Mouse (Mus musculus) right cerebral cortex, postnatal 14 days (tissue): ENCODE measurements at regions not wholly inside any gene's neighbourhood (a gene's known extent, or its start where the extent isn't known, plus 50 kb on each side); places are given as distances from the start of the nearest gene placed in this dataset.

ENCODE experiments used
- DNase-seq: peaks from one replicate; pipeline ENCODE4 v3.0.0; 2022

DNA sequence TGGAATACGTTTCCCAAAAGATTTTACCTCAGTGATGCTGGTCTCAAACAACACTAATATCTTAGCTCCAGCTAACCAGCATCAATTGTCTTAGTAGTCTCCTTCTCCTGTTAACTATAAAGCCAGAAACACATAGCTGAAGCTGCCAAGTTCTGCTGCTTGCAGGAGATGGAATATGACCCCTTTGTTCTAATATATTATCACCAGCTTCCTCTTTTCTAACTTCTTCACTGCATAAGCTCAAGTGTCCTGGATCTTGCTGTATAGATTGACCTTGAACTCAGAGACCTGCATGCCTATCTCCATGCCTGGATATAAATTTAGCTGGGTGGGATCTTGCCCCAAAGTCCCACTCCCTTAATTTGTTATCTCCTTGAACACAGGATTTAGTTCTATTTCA is 94.8 kb downstream of the Rbm46 start:
- no peak for DNase-seq

DNA sequence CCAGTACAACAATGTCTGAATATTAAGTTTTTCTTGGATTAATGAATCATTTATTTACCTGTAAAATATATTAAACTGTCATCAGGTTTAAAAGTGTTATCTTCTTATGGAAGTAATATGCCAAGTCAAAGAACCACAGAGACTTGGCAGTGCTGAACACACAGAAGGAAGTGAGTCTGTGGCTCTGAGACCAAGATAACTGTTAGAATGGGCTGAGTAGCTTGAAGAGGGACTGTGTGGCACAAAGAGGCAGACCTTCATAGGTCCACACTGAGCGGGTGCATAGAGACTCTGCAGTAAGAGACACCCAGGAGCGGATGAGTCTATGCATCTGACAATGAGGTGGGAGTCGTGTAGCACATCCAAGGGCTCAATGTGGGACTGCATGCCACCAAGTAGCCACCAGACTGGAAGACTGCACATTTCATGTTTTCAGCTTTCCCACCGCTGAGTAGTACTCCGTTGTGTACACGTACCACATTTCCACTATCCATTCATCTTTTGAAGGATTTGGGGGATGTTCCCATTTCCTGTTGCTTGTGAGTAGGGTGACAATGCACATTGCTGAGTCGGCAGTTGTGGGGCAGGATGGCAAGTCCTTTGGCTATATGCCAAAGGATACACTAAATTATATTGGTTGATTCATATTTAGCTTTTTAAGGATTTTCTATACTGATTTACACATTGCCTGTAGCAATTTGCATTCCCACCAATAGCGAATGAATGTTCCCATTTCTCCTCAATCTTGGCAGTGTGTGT is 105.6 kb downstream of the Rbm46 start:
- DNase-seq = no peak

DNA sequence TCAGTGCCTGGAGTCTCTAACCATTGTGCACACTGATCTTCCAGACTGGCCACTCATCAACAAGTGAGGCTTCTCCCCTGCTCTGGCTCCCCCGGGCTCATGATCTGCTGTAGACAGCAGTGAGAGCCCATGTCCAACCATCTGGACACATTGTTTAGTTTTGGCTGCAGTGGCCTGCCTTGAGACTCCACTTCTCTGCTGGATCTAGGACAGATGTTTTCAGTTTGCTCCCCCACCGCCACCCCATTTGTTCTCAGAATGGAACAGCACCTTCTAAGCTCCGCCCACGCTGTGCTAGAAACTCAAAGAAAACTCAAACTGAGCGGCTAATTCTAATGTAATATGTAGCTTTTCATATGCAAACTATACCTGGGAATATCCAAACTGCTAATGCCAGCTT is 108.8 kb downstream of the Rbm46 start:
- no peak for DNase-seq

DNA sequence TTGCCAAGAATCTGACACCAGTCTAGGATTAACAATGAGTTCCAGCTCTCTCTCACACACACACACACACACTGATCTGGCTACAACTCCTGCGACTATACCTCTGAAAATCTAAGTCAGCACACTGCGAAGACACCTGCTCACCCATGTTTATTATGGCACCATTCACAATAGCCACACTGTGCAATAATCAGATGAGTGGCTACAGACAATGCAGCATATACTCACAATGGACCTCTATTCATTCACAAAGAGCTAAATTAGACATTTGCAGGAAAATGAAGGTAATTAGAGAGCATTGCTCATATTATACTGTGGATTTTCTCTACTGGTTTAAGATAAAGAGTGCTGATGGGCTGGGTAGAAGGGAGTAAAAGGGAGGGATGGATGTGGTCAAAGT is 116.3 kb downstream of the Rbm46 start:
- no peak for DNase-seq

DNA sequence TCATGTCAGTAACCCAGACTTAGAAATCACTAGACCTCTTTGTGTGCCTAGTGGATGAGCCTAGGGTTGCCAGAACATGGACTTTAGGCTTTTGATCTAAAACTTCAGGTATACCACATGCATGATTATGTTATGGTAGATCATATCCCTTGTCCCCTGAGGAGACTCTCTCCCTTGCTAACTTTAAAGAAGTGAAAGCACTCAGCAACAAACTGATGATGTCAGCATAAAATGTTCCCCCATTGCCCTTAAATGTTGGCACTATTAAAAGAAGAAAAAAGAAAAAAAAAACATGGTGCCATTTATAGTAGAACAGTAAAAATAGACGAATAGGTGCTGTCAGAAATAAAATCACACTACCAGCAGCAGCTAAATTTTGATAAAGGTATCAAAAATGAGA is 117.3 kb downstream of the Rbm46 start:
- DNase-seq = no peak

DNA sequence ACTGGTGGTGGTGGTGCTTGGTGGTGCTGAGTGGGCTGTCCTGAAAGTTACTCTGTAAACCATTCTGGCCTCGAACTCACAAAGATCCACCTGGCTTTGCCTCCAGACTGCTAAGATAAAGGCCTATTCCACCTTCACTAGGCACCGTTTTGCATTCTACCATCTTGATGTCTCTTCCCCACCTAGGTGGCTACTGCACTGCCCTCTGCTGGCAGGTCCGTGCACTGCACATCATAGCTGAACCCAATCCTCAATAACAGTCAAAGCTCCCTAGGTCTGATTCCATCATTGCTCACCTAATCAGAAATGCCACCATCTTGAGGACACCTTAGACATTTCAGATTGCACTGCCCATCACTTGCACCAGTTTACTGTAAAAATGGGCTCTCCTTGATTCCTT is 150.7 kb downstream of the Rbm46 start:
- DNase-seq = peak; percentile 45

DNA sequence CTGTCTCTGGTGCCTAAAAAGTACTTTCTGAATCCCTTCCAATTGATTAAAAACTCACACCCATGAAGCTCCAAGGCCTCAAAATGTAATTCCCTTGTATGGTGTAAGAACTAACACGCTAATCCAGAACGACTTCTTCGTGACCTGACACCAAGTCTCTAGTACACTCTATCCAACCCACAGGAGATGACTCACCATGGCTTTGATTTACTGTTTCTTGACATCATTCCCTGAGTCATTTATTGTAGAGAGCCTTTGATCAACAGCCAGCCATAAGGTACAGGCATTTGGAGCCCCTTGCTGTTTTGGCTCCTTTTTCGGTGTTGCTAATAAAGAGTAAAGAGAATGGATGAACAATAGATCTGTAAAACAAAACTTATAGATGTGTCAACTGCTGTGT is 159.7 kb upstream of the Npy2r start:
- no peak for DNase-seq

DNA sequence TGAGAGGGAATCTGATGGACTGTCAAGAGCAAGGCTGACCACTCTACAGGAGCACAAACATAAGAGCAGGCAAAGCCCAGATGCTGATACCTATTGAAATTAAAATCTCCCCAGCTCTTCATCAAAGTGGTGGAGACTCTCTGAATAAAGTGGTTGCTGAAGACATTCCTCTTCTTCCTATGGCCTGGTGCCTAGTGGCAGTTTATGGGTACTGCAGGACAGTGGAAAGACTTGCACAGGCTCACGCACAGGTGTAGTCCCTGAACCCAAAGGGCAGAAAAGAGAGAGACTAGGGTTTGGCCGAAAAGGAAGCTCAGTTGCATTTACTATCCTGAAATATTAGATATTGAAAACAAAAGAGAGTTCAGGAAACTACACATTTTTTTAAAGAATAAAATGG is 144.2 kb upstream of the Npy2r start:
- DNase-seq = no peak

DNA sequence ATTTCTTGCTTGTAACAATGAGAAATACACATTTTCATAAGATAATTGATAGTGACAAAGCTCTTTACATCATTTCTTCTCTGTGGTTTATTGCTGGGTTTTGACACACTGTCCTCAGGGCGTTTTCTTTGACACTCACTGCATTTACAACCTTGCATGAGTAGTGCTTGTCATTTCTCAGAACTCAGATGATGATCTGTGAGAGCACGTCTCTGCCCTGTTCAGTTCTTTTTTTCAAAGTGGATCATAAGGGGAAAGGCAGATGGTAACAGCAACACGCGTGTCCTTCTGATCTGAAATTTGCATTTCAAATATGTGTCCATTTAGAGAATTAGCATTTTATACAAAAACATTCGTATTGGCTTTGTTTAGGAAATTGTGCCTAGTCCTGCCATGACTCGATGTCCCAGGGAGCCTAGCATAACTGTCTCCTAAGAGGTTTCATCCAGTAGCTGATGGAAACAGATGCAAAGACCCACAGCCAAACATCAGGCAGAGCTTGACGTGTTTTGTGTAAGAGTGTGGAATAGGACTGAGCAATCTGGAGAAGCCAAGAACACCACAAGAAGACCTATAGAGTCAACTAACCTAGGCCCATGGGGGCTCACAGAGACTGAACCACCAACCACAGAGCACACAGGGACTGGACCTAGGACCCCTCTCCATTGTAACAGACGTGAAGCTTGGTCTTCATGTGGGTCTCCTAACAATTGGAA is 108.4 kb upstream of the Npy2r start:
- no peak for DNase-seq

DNA sequence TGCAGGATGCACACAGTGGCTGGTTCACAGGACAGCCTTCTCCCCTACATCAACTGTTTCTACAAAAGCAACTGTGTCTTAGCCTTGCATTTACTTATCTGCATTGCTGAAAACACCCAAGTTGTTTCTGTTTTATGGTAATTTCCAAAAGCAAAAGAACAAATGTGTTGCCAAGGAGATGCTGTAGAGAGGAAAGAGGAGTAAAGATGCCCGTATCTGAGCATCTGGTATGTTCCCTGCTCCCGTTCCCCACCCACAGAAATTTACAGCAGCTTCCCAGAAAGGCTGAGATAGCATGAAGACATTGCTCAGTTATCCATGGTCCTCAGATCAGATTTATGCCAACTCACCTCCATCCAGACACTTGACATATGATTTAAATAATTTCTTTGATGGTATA is 104.5 kb upstream of the Npy2r start:
- no peak for DNase-seq

DNA sequence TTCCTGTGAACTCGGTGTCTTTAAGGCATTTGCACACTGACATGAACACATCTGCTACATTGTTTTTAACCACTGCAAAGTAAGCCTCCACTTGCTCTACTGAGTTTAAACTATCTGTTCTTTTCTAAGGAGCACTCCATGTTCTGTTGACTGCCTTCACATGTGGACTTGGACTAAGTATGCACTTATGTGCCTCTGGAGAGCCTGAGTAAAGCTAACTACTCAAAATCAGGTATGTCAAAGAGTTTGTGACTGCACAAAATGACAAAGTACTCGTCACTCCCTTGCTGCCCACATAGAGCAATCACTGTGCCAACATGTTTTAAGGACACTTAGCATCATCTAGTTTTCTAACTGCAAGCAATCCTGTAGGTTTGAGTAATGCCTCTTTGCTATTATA is 92.2 kb upstream of the Npy2r start:
- DNase-seq = no peak

DNA sequence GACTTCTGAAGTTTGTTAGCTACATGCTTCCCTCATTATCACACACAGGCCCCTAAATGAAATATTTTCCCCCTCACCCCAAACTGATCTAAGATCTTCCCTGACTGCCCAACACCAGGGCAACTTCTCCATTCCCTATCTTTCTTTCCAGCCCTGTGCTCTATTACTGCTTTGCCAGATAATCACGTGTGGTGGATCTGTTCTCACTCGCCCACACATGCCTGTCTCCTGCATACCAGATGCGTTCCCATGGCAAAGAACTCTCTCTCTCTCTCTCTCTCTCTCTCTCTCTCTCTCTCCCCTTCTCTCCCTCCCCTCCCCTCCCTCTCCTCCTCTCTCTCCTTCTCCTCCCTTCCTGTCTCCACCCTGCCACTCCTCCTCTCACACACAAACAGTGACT is 88.8 kb upstream of the Npy2r start:
- DNase-seq = peak; percentile 9

DNA sequence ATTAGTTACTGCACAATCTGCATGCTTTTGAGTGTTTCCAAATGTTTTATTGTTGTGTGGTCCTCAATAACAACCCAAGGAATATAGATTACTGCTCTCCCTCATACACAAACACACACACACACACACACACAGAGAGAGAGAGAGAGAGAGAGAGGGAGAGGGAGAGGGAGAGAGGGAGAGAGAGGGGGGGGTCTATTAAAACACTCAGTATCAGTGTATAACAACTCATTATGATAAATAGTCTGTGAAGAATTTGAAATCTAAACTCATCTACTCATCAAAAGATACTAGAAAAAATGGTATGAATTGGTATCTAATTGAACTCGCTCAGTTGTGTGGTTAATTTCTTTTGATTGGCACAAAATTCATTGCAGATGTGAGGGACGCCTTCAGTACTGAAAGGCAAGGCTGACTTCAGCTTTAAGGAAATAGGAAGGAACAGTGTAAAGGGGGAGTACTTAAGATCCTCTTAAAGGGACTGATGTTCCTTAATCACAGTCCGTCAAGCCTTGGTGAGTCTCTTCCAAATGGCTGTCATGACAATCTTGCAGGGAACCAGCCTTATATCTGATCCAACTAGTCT is 72.6 kb upstream of the Npy2r start:
- DNase-seq = no peak

DNA sequence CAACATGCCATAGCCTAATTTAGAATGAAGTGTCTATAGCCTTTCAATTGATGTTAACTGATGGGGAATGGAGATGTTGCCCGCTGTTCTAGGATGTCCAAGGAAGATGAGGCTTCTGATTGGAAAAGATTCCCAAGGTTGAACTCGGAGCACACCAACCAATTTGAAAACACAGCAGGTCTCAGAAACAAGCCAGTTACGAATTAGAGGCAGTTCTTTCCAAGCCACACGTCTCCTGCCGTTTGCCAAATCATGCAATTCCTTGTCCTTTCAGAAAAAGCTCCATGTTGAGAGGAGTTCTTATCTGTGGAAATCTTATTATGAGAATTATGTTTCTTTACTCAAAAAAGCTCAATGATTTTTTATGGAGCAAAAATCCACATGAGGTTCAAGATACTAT is 71.5 kb upstream of the Npy2r start:
- DNase-seq = no peak

DNA sequence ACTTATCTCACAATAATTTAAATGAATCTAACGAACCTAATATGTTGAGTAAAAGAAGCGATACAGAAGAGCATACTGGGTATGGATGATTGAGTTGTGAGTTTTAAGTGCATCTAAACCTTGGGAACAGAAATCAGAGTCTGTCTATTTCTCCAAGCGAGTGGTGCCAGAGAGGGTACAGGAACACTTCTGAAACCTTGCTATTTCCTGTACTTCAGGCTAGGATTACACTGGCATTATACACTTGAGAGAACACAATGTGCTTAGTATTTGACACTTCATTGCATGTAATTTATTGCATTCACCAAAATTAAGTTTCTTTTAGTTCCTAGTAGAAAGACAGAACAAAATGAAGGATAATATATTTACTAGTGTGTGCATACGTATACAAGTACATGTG is 54.0 kb upstream of the Npy2r start:
- DNase-seq = no peak

DNA sequence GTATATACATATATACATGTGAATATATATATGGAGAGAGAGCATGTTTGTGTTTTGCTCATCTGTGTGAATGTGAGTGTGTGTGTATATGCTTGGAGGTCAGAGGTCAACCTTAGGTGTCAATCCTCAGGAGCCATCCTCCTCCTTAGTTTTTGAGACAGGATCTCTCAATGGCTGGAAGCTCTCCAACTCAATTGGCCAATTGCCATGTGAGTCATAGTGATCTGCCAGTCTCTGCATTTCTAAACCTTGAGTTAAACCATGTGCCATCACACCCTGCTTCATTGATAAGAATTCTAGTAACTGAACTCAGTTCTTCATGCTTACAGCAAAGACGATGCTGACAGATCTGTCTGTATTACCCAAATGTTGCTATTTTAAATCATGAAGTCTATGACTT is 50.8 kb upstream of the Npy2r start:
- no peak for DNase-seq
